In genomic region chr12:111731822-111732807, GRCm38 (mm10) we compare ENCODE assay signal across 1 mouse cellular context.
TF ChIP-seq lines count a peak whose summit lies in the region.

No protein-coding gene starts in this region.

TF ChIP-seq in MEL, 35 proteins besides CTCF, POLR2A, EP300 and RAD21 (continued from another document):
- TF ChIP-seq ZNF384 (IDR thresholded peaks at IDR 0.05; ENCODE audit: low read depth, low read length) (peak; percentile 64), MYB (IDR thresholded peaks at IDR 0.05; ENCODE audit: low read depth, low read length) (no peak), GABPA (IDR thresholded peaks at IDR 0.05; ENCODE audit: low read depth, low read length) (no peak), MXI1 (IDR thresholded peaks at IDR 0.05; ENCODE audit: low read depth, low read length) (peak; percentile 88), TAL1 (IDR thresholded peaks at IDR 0.05; ENCODE audit: low read length) (no peak), BHLHE40 (IDR thresholded peaks at IDR 0.05; ENCODE audit: borderline replicate concordance, low read depth, low read length) (peak; percentile 92), ELF1 (IDR thresholded peaks at IDR 0.05; ENCODE audit: low read depth, low read length) (no peak), MYC (IDR thresholded peaks at IDR 0.05; ENCODE audit: low read depth, low read length) (peak; percentile 79), KAT2A (conservative IDR thresholded peaks at IDR 0.05; ENCODE audit: low read depth, low read length) (no peak), E2F4 (IDR thresholded peaks at IDR 0.05; ENCODE audit: borderline replicate concordance, low read depth, low read length) (no peak), NELFE (IDR thresholded peaks at IDR 0.05; ENCODE audit: low read depth, low read length) (no peak), ZMIZ1 (IDR thresholded peaks at IDR 0.05; ENCODE audit: low read depth, low read length) (no peak), CHD1 (IDR thresholded peaks at IDR 0.05; ENCODE audit: low read depth, low read length) (no peak), TBP (IDR thresholded peaks at IDR 0.05; ENCODE audit: low read depth, low read length) (no peak), NRF1 (IDR thresholded peaks at IDR 0.05; ENCODE audit: insufficient read depth, low read depth, low read length, poor library complexity, severe bottlenecking) (peak; percentile 80), MEF2A (IDR thresholded peaks at IDR 0.05; ENCODE audit: extremely low read depth, insufficient replicate concordance, low read depth, low read length, poor library complexity, severe bottlenecking) (no peak), USF1 (IDR thresholded peaks at IDR 0.05; ENCODE audit: low read depth, low read length) (peak; percentile 86), SIN3A (IDR thresholded peaks at IDR 0.05; ENCODE audit: low read length) (peak; percentile 67), ETS1 (IDR thresholded peaks at IDR 0.05; ENCODE audit: low read depth, low read length) (no peak; the same call in 1 of the 2 replicates), USF2 (IDR thresholded peaks at IDR 0.05; ENCODE audit: borderline replicate concordance in 1 of 2, insufficient read depth in 1 of 2, low read depth in 1 of 2, low read length in 2 of 2) (no peak), TCF12 (IDR thresholded peaks at IDR 0.05; ENCODE audit: low read depth, low read length) (no peak), POLR2AphosphoS2 (IDR thresholded peaks at IDR 0.05; ENCODE audit: low read length) (no peak), MAFK (IDR thresholded peaks at IDR 0.05; ENCODE audit: borderline replicate concordance, low read depth, low read length) (no peak), ZC3H11A (IDR thresholded peaks at IDR 0.05; ENCODE audit: low read depth, low read length) (peak; percentile 40; the same call in 1 of the 2 replicates), MAZ (IDR thresholded peaks at IDR 0.05; ENCODE audit: low read depth, low read length) (no peak), GATA1 (IDR thresholded peaks at IDR 0.05; ENCODE audit: low read depth, low read length) (no peak), POLR2AphosphoS5 (IDR thresholded peaks at IDR 0.05; ENCODE audit: borderline replicate concordance, low read depth, low read length) (no peak), MAX (IDR thresholded peaks at IDR 0.05; ENCODE audit: low read length) (peak; percentile 85), ZKSCAN1 (IDR thresholded peaks at IDR 0.05; ENCODE audit: low read depth, low read length) (no peak), CHD2 (IDR thresholded peaks at IDR 0.05; ENCODE audit: low read length) (no peak), SMC3 (IDR thresholded peaks at IDR 0.05; ENCODE audit: low read depth, low read length) (peak; percentile 61), RCOR1 (IDR thresholded peaks at IDR 0.05; ENCODE audit: low read depth, low read length) (no peak; the same call in 1 of the 2 replicates)
TF ChIP-seq in MEL: peak in this region for 11.
